ENCODE assay signal across 10 mouse cellular contexts in genomic region chr2:174298471-174298870, GRCm38 (mm10). TPM values are rescaled to one million over a fixed set of nuclear protein-coding genes. Genes with fewer than 3 reads are reported as not detected.
A peak's percentile ranks its signal among the peaks of the same experiment; 100 is the strongest.
DNase-seq lines count a peak whose midpoint lies in the region; ATAC-seq lines count a peak whose summit lies in the region.
"Had no signal": no experiment of that assay in that cellular context is flagged by ENCODE, and none has a peak within 500 bp of the region (broad histone marks: within the 10 kb centered on the region; RNA-seq: fewer than 3 reads in every experiment).

No protein-coding gene starts in this region.

- peak overlapping the region; percentile 46 for H3K4me3 ChIP-seq in heart, embryonic 15.5 days
- peak overlapping the region; percentile 39 for H3K4me3 ChIP-seq in embryonic facial prominence, embryonic 13.5 days
- peak overlapping the region; percentile 35 for H3K4me3 ChIP-seq in intestine, embryonic 14.5 days (ENCODE audit: low read depth, low read length)
- H3K4me3 ChIP-seq in midbrain, embryonic 15.5 days = peak overlapping the region; percentile 26; the same call in 1 of the 2 replicates

- WGBS in heart, embryonic 15.5 days = 42% methylated on average over 33 of the region's 33 CpGs
- 47% methylated on average over 33 of the region's 33 CpGs for WGBS in embryonic facial prominence, embryonic 13.5 days
- WGBS in intestine, embryonic 14.5 days = 46% methylated on average over 33 of the region's 33 CpGs
- WGBS in midbrain, embryonic 15.5 days = 48% methylated on average over 33 of the region's 33 CpGs

- H3K27ac ChIP-seq in heart, embryonic 15.5 days = no peak overlapping the region
- no peak overlapping the region for H3K27ac ChIP-seq in embryonic facial prominence, embryonic 13.5 days
- H3K27ac ChIP-seq in intestine, embryonic 14.5 days (ENCODE audit: low read depth) = no peak overlapping the region
- no peak overlapping the region for H3K27ac ChIP-seq in midbrain, embryonic 15.5 days

- no peaks in the 10 kb centered on the region for H3K36me3 ChIP-seq in heart, embryonic 15.5 days
- peaks cover 8% of the 10 kb centered on the region for H3K36me3 ChIP-seq in embryonic facial prominence, embryonic 13.5 days
- no peaks in the 10 kb centered on the region for H3K36me3 ChIP-seq in intestine, embryonic 14.5 days (ENCODE audit: control insufficient read depth, insufficient read depth, low read length)
- no peaks in the 10 kb centered on the region for H3K36me3 ChIP-seq in midbrain, embryonic 15.5 days (replicated peaks)

- H3K9me3 ChIP-seq in heart, embryonic 15.5 days (replicated peaks) = peaks cover 18% of the 10 kb centered on the region
- H3K9me3 ChIP-seq in embryonic facial prominence, embryonic 13.5 days = peaks cover 65% of the 10 kb centered on the region
- H3K9me3 ChIP-seq in intestine, embryonic 14.5 days (ENCODE audit: control insufficient read depth, low read length) = peaks cover 64% of the 10 kb centered on the region
- peaks cover 29% of the 10 kb centered on the region for H3K9me3 ChIP-seq in midbrain, embryonic 15.5 days

- H3K4me1 ChIP-seq in heart, embryonic 15.5 days (replicated peaks) = peaks cover 35% of the 10 kb centered on the region
- peaks cover 18% of the 10 kb centered on the region for H3K4me1 ChIP-seq in embryonic facial prominence, embryonic 13.5 days
- H3K4me1 ChIP-seq in intestine, embryonic 14.5 days (replicated peaks; ENCODE audit: control insufficient read depth, insufficient read depth, low read length) = peaks cover 2% of the 10 kb centered on the region; the same call in 1 of the 2 replicates
- H3K4me1 ChIP-seq in midbrain, embryonic 15.5 days = peaks cover 43% of the 10 kb centered on the region

- DNase-seq in heart, postnatal 4 days = no peak
- no peak for DNase-seq in intestine, embryonic 14.5 days (ENCODE audit: low spot score)
- DNase-seq in lung, postnatal 10 days = no peak
- DNase-seq: layer of hippocampus, adult 9-11 months had no signal

- H3K27me3 ChIP-seq in heart, embryonic 15.5 days = peaks cover 40% of the 10 kb centered on the region
- peaks cover 49% of the 10 kb centered on the region for H3K27me3 ChIP-seq in embryonic facial prominence, embryonic 13.5 days
- peaks cover 27% of the 10 kb centered on the region for H3K27me3 ChIP-seq in intestine, embryonic 14.5 days (replicated peaks; ENCODE audit: control insufficient read depth, insufficient read depth, low read length)
- peaks cover 28% of the 10 kb centered on the region for H3K27me3 ChIP-seq in midbrain, embryonic 15.5 days (replicated peaks)

- no peak for ATAC-seq in heart, embryonic 15.5 days (replicated peaks; ENCODE audit: insufficient number of reproducible peaks, insufficient read depth, low FRiP score, low read depth)
- no peak for ATAC-seq in embryonic facial prominence, embryonic 13.5 days (ENCODE audit: insufficient number of reproducible peaks, insufficient read depth, low FRiP score, low TSS enrichment, low read depth)
- ATAC-seq in intestine, embryonic 14.5 days (replicated peaks; ENCODE audit: low FRiP score, low TSS enrichment, low read depth) = no peak
- no peak for ATAC-seq in midbrain, embryonic 15.5 days (replicated peaks)
- ATAC-seq in frontal cortex, adult (ENCODE audit: low TSS enrichment) = no peak
- ATAC-seq in megakaryocyte-erythroid progenitor cell, adult 5-6 weeks (replicated peaks; ENCODE audit: low FRiP score, low TSS enrichment, poor library complexity, severe bottlenecking) = no peak
- ATAC-seq: CD4-positive, CD25-positive, alpha-beta regulatory T cell, adult 4 months had no signal

- peak overlapping the region; percentile 76 for H3K4me2 ChIP-seq in heart, embryonic 15.5 days
- H3K4me2 ChIP-seq in embryonic facial prominence, embryonic 13.5 days = peak overlapping the region; percentile 62
- H3K4me2 ChIP-seq in intestine, embryonic 14.5 days (ENCODE audit: low read length) = peak overlapping the region; percentile 50
- H3K4me2 ChIP-seq in midbrain, embryonic 15.5 days = peak overlapping the region; percentile 46

- no peak overlapping the region for H3K9ac ChIP-seq in heart, embryonic 15.5 days
- no peak overlapping the region for H3K9ac ChIP-seq in embryonic facial prominence, embryonic 13.5 days
- no peak overlapping the region for H3K9ac ChIP-seq in intestine, embryonic 14.5 days (ENCODE audit: low read length)
- no peak overlapping the region for H3K9ac ChIP-seq in midbrain, embryonic 15.5 days

RNA-seq across cellular contexts. Expression of gene Gnas, which starts 14.4 kb away (rescaled TPM):
- 1,401 and 1,438 TPM in 2 replicates for polyA plus RNA-seq in heart, embryonic 15.5 days (2015; fragmentation: Nextera tagmentation; extraction: Ambion mirVana)
- total RNA-seq in heart, postnatal 4 days (2021) = 1,000 to 10,000 TPM; 1,794 to 1,822 TPM
- polyA plus RNA-seq in embryonic facial prominence, embryonic 13.5 days (2015; fragmentation: Nextera tagmentation; extraction: Ambion mirVana) = 1,664 and 1,723 TPM in 2 replicates
- 1,658 and 1,793 TPM in 2 replicates for polyA plus RNA-seq in intestine, embryonic 14.5 days (2014; fragmentation: Nextera tagmentation; extraction: Ambion mirVana)
- polyA plus RNA-seq in midbrain, embryonic 15.5 days (2015; fragmentation: Nextera tagmentation; extraction: Ambion mirVana) = 1,362 and 1,368 TPM in 2 replicates
- total RNA-seq in megakaryocyte-erythroid progenitor cell, adult 5-6 weeks (2014; fragmentation: Nextera tagmentation) = 439 and 465 TPM in 2 replicates
- 227 and 273 TPM in 2 replicates for total RNA-seq in megakaryocyte-erythroid progenitor cell, adult 5-6 weeks (2017)

RNA-seq across cellular contexts. Expression of gene Gm20721, which starts 48.0 kb away (rescaled TPM):
- polyA plus RNA-seq in heart, embryonic 15.5 days (2015; fragmentation: Nextera tagmentation; extraction: Ambion mirVana) = 17.1 and 32.0 TPM in 2 replicates
- total RNA-seq in heart, postnatal 4 days (2021) = 1 to 10 TPM; 2.2 to 3.4 TPM
- 17.1 and 20.3 TPM in 2 replicates for polyA plus RNA-seq in embryonic facial prominence, embryonic 13.5 days (2015; fragmentation: Nextera tagmentation; extraction: Ambion mirVana)
- polyA plus RNA-seq in intestine, embryonic 14.5 days (2014; fragmentation: Nextera tagmentation; extraction: Ambion mirVana) = 8.2 and 12.6 TPM in 2 replicates
- polyA plus RNA-seq in midbrain, embryonic 15.5 days (2015; fragmentation: Nextera tagmentation; extraction: Ambion mirVana) = 8.2 and 16.1 TPM in 2 replicates
- total RNA-seq in megakaryocyte-erythroid progenitor cell, adult 5-6 weeks (2014; fragmentation: Nextera tagmentation) = 0.13 TPM in 1 of 2 replicates, not detected in the other
- total RNA-seq in megakaryocyte-erythroid progenitor cell, adult 5-6 weeks (2017) = 2.7 and 5.7 TPM in 2 replicates
